Comparison of ENCODE assay signal across 31 mouse cellular contexts in the genomic region with DNA sequence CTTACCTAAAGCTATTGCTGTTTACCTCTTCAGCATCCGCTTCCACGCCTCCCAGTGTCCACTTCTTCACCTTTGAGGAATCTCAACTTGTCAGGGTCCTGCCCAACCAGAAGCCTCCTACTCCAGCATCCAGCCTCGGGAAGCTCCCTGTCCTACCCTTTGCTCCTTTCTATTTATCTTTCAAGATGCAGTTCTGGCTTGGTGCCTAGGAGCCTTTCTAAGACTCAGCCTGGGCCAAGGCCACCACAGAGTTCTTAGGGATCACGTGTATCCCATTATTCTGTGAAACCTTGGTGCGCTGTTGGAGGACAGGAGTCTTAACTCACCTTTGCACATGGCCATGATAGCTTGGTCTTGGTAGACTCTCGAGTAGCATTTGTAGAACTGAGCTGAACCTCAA. TPM values are rescaled to one million over a fixed set of nuclear protein-coding genes. Genes with fewer than 3 reads are reported as not detected.
A peak's percentile ranks its signal among the peaks of the same experiment; 100 is the strongest.
DNase-seq lines count a peak whose midpoint lies in the region; ATAC-seq and TF ChIP-seq lines count a peak whose summit lies in the region.
"Had no signal": no experiment of that assay in that cellular context is flagged by ENCODE, and none has a peak within 500 bp of the region (broad histone marks: within the 10 kb centered on the region; RNA-seq: fewer than 3 reads in every experiment).

No protein-coding gene starts in this region.

- H3K27ac ChIP-seq in kidney, adult 2 months (ENCODE audit: insufficient read depth, low read depth, low read length): no peak overlapping the region
- H3K27ac ChIP-seq in kidney, embryonic 15.5 days: no peak overlapping the region
- H3K27ac ChIP-seq: embryonic facial prominence, embryonic 10.5 days; embryonic facial prominence, embryonic 15.5 days; forebrain, embryonic 12.5 days; heart, adult 2 months; hindbrain, embryonic 14.5 days; layer of hippocampus, adult 2 months; left cerebral cortex, adult 2 months; limb, embryonic 10.5 days; limb, embryonic 15.5 days; liver, embryonic 13.5 days; macrophage; midbrain, embryonic 13.5 days; neural tube, embryonic 13.5 days had no signal

- no peak overlapping the region for H3K4me3 ChIP-seq in kidney, adult 2 months (ENCODE audit: insufficient read depth, low read depth, low read length)
- H3K4me3 ChIP-seq in kidney, embryonic 15.5 days (replicated peaks): no peak overlapping the region
- H3K4me3 ChIP-seq: embryonic facial prominence, embryonic 10.5 days; embryonic facial prominence, embryonic 15.5 days; forebrain, embryonic 12.5 days; heart, adult 2 months; heart, embryonic 12.5 days; layer of hippocampus, adult 2 months; left cerebral cortex, adult 2 months; limb, embryonic 10.5 days; limb, embryonic 15.5 days; liver, embryonic 13.5 days; midbrain, embryonic 13.5 days; neural tube, embryonic 13.5 days had no signal

- TF ChIP-seq CTCF in kidney, adult 2 months (conservative IDR thresholded peaks at IDR 0.05; ENCODE audit: insufficient read depth, insufficient read length, low read depth, low read length): no peak

- no peak for ATAC-seq in kidney, embryonic 15.5 days (replicated peaks; ENCODE audit: low FRiP score)
- ATAC-seq: forebrain, postnatal 0 days; intestine, postnatal 0 days; midbrain, embryonic 13.5 days; Patski had no signal

- TF ChIP-seq POLR2A in kidney, adult 2 months (IDR thresholded peaks at IDR 0.05; ENCODE audit: low read depth, low read length): no peak

- H3K4me1 ChIP-seq in kidney, adult 2 months (ENCODE audit: control insufficient read depth, insufficient read depth, low read length): no peaks in the 10 kb centered on the region
- no peaks in the 10 kb centered on the region for H3K4me1 ChIP-seq in kidney, embryonic 15.5 days
- H3K4me1 ChIP-seq: embryonic facial prominence, embryonic 10.5 days; embryonic facial prominence, embryonic 15.5 days; liver, embryonic 13.5 days had no signal

- H3K4me2 ChIP-seq in kidney, embryonic 15.5 days: no peak overlapping the region
- H3K4me2 ChIP-seq: embryonic facial prominence, embryonic 15.5 days; forebrain, embryonic 12.5 days; heart, embryonic 12.5 days; hindbrain, embryonic 14.5 days; limb, embryonic 15.5 days; liver, embryonic 13.5 days; midbrain, embryonic 13.5 days; neural tube, embryonic 13.5 days had no signal

- H3K9ac ChIP-seq in kidney, embryonic 15.5 days: no peak overlapping the region
- H3K9ac ChIP-seq: embryonic facial prominence, embryonic 15.5 days; forebrain, embryonic 12.5 days; forebrain, postnatal 0 days; heart, embryonic 12.5 days; hindbrain, embryonic 14.5 days; limb, embryonic 15.5 days; liver, embryonic 13.5 days; midbrain, embryonic 13.5 days; neural tube, embryonic 13.5 days had no signal

- no peaks in the 10 kb centered on the region for H3K9me3 ChIP-seq in kidney, embryonic 15.5 days (replicated peaks)
- H3K9me3 ChIP-seq: embryonic facial prominence, embryonic 10.5 days; embryonic facial prominence, embryonic 15.5 days; forebrain, embryonic 12.5 days; G1E; heart, embryonic 12.5 days; limb, embryonic 10.5 days; limb, embryonic 15.5 days; liver, embryonic 13.5 days; midbrain, embryonic 13.5 days; neural tube, embryonic 13.5 days had no signal

- H3K36me3 ChIP-seq in kidney, adult 2 months (ENCODE audit: control insufficient read depth, insufficient read depth, low read length): no peaks in the 10 kb centered on the region
- H3K36me3 ChIP-seq in kidney, embryonic 15.5 days: peaks cover 18% of the 10 kb centered on the region
- H3K36me3 ChIP-seq: G1E; liver, embryonic 13.5 days had no signal

- DNase-seq in kidney, adult 2 months: peak; percentile 34
- DNase-seq in lung, postnatal 10 days: peak; percentile 57
- no peak for DNase-seq in lung, postnatal 25 days (ENCODE audit: low spot score)
- peak; percentile 60 for DNase-seq in adrenal gland, adult 2 months
- DNase-seq in adrenal gland, postnatal 36 days: peak; percentile 42 to 60
- DNase-seq in cerebellum, postnatal 36 days: no peak
- DNase-seq: cerebellum, adult 18-20 months; cerebellum, postnatal 14 days; forebrain, postnatal 0 days; heart, adult 2 months; liver, embryonic 13.5 days; lung, adult 18-20 months; right cerebral cortex, postnatal 4 days; thymus, postnatal 14 days had no signal

- WGBS in kidney, adult 2 months: 73% methylated on average over 6 of the region's 6 CpGs
- 75% methylated on average over 6 of the region's 6 CpGs for whole genome bisulfite sequencing in kidney, embryonic 15.5 days

- H3K27me3 ChIP-seq in kidney, adult 2 months (replicated peaks; ENCODE audit: control insufficient read depth, insufficient read depth, low read length): no peaks in the 10 kb centered on the region
- H3K27me3 ChIP-seq in kidney, embryonic 15.5 days: no peaks in the 10 kb centered on the region
- H3K27me3 ChIP-seq: embryonic facial prominence, embryonic 15.5 days; forebrain, embryonic 12.5 days; heart, embryonic 12.5 days; limb, embryonic 15.5 days; liver, embryonic 13.5 days; midbrain, embryonic 13.5 days; neural tube, embryonic 13.5 days; Patski had no signal

RNA-seq across cellular contexts. Expression of gene Kirrel, which starts 50.8 kb away (rescaled TPM):
- polyA plus RNA-seq in kidney, adult 2 months (2012; rRNA removed): 10.0 and 10.2 TPM in 2 replicates
- polyA plus RNA-seq in kidney, embryonic 15.5 days (2015; fragmentation: Nextera tagmentation; extraction: Ambion mirVana): 17.2 and 18.5 TPM in 2 replicates
- total RNA-seq in adrenal gland, adult 2 months (2021): 10 to 100 TPM; 12.5 to 22.0 TPM
- polyA plus RNA-seq in adrenal gland, adult 2 months (2012; rRNA removed): 9.9 and 11.2 TPM in 2 replicates
- 10 to 100 TPM; 17.9 to 22.3 TPM for total RNA-seq in adrenal gland, postnatal 36 days (2021)
- total RNA-seq: megakaryocyte-erythroid progenitor cell, adult 5-6 weeks had no signal
- polyA plus RNA-seq: G1E, macrophage had no signal

Comparison
In these comparisons a context has a peak if more than half of its experiments do, and no peak if none do; other contexts are left out.
1. DNase-seq: peak in kidney, adult 2 months (single experiment), lung, postnatal 10 days (single experiment), adrenal gland, adult 2 months (single experiment) and adrenal gland, postnatal 36 days (2 of 2); none in lung, postnatal 25 days (single experiment) and cerebellum, postnatal 36 days (0 of 2).